Mouse (Mus musculus): ENCODE measurements around the gene Usp39.

Usp39 gene

DNA sequence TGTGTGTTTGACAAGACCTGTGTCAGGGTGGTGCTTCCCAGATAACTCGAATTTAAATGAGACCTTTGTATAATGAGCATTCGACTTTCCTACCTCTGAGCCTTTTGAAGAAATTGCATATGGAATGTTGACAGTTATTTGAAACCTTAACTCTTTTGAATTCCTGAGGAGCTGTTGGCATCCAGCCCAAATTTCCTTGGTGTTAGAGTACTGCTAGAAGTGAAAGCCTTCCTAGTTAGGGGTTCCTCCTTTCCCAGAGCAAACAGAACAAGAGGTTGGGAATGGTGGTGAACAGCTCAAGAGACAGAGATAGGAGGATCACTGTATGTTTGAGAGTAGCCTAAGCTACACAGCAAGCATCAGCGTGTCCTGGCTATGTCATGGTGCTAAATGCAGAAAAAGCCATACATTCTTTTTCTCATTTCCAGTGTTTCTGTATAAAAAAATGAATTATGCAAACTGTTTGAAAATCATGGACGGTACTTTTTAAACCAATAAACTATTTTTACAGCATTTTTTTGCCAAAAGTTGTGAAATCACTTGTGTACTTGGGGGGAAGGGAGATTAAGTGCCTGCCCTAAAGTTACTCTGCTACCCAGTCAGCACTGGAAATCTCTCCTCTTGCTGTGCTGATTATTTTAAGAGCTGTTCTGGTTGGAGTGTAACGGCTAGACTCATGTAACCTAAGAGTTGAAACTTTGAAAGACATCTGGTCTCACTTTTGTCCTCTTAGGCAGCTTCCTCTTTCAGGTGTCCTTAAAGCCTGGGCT is 7.8 kb upstream of the Usp39 start:
- DNase-seq (ENCODE audit: low spot score in 2 of 2): no peak

DNA sequence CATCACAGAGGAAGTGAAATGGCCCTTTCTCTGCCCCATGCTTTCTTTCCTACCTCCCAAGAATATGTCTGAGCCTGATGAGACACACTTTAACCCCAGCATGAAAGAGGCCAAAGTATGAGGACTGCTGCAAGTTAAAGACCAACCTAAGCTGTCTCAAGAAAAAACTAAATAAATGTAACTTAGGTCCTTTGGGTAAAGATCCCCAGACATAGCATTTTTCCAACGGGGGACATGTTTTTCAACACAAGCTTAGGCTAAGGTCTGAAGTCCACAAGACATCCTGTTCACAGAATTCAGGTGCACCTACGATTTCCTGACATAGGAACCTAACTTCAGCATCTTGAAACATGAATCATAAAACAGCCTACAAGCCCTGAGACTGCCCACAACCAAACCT is 5.2 kb upstream of the Usp39 start:
- no peak for DNase-seq (ENCODE audit: low spot score in 2 of 2)

DNA sequence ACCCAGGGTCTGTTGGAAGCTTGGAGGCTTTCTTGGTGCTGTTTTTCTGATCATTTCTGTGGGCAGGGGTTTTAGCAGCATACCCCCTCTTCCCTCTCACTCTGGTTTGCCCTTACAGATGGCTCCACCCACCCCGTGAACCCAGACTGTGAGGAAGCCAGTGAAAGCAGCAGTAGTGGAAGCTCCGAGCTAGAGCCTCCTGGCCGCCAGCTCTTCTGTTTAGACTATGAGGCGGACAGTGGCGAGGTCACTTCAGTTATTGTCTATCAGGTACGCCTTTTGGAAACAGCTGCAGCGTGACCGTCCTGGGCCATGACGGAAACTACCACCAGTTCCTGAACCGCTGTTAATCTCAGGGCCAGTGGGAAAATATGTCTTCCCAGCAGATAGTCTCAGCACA is 3.4 kb upstream of the Usp39 start:
- DNase-seq (ENCODE audit: low spot score in 2 of 2): no peak

DNA sequence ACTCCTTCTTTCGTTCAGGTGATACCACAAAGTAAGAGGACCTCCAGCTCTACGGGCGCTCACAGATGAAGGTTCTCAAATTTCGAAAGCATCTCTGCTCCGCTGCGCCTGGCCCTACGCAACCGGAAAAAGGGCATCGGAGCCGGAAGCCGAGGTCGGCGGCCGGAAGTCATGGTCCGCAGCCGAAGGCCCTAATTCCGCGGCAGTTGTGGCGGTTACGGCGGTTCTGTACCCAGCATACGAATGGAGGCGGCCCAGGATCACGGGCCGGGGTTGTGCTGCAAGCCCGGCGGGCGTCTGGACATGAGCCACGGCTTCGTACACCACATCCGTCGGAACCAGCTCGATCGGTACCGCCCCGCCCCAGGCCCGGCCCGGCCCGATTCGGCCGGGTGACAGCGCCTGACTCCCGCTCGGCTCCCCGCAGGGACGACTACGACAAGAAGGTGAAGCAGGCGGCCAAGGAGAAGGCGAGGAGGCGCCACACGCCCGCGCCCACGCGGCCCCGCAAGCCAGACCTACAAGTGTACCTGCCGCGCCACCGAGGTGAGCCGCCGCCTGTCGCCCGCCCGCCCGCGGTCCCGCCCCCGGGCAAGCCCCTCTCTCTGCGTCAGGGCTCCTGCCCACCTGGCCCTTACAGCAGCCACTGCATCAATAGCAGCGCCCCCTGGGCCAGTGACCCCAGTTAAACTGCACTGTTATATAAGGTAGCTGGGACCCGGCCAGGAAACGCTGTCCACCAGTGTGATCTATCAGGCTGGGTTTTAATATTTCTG is 2.4 kb upstream of the Usp39 start, which contains the start of gene 0610030E20Rik:
Gene 0610030E20Rik (plus strand): TSS at position 152 of the 776 bp plus-strand sequence.
- DNase-seq (ENCODE audit: low spot score in 2 of 2): peak in 1 of 2 experiments; percentile 68

DNA sequence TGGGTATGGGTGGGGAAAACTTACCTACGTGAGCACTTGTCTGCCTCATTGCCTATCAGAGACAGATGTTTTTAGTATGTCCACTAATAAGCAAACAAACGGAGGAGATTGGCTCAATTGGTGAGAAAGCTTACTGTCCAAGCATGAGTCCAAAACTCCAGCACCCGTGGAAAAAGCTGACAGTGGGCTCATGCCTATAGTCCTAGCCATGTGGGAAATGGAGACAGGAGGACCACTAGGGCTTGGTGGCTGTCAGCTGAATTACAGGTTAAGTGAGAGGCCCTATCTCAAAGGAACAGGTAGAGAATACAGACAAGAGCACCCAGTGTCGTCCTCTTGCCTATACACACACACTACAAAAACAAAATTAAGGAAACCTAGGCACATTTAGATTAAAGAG is 1.3 kb upstream of the Usp39 start:
- DNase-seq (ENCODE audit: low spot score in 2 of 2): no peak

DNA sequence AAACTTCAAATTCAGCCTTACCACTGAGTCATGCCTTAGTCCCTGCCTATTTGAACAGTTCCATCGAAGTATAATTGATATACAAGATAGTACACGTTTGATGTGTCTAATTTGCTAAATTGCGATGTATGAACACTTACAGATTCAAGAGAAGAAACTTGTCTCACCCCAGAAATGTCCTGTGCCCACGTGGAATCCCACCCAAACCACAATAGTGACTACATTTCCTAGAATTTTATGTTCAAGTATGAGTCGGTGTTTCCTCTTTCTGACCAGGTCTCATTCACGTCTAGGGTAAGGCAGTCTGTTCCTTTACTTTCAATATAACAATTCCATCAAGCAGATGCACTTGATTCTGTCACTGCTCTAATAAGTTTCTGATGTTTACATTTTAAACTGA is 649 bp upstream of the Usp39 start:
- DNase-seq (ENCODE audit: low spot score in 2 of 2): no peak

DNA sequence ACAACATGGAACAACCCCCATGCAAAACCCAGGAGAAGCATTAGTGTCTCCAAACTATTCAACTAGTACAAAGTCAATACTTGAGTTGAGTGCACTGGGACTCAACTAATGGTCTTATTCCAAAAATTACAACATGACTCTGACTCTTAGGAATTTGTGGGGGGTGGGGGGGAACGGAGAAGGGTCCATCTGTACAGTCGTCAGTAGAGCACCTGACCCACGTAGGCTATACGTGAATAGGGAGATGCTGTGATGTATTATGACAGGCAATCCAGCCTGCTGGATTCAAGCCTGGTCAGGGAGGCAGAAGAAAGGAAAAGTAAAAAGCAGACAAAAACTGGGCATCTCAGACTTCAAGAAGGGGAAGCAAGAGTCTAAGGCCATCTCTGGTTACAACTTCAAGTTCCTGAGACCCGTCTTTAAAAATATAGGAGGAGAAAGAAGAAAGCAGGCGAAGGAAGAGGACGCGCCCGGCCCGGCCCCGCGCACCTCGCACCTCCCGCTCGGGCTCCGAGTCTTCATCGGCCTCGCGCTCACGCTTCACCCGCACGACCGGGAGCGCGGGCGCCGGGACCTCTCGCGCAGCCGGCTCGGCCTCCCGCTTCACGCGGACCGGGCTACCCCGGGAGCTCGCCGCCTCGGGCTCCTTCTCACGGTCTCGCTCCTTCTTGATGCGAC is 449 bp downstream of the Usp39 start:
- DNase-seq (ENCODE audit: low spot score in 2 of 2): no peak

DNA sequence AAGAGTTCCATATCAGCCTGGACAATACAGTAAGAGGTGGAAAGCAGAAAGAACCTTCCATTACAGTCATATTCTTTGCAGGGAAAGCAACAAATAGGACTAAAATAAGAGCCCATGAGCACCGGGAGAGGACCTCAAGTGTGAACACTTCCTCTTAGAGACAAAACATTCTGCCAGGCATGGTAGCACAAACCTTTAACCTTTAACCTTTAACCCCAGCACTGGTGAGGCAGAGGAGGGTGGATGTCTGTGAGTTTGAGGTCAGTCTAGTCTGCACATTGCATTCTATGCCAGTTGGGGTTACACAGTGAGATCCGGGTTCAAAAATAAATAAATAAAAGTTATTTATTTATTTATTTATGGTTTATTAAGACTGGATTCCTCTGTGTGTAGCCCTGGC is 4.5 kb downstream of the Usp39 start:
- DNase-seq (ENCODE audit: low spot score in 2 of 2): no peak

DNA sequence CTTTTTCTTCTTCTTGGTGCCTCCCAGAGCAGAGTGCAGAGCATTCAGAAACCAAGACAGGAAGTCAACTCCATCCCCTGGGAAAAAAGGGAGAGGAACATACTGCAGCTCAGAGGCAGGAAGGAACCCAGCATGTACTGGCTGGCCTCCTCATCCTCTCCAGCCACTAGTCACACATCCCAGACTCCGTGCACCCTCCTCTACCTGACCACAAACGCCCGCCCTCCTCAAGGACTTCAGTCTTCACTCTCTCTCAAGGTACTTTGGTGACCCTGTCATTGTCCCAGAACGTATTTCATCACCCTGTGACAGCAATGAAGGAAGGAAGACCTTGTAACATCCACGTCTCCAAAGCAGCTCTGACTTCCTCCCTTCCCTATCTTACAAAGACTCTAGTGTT is 11.9 kb downstream of the Usp39 start:
- no peak for DNase-seq (ENCODE audit: low spot score in 2 of 2)

DNA sequence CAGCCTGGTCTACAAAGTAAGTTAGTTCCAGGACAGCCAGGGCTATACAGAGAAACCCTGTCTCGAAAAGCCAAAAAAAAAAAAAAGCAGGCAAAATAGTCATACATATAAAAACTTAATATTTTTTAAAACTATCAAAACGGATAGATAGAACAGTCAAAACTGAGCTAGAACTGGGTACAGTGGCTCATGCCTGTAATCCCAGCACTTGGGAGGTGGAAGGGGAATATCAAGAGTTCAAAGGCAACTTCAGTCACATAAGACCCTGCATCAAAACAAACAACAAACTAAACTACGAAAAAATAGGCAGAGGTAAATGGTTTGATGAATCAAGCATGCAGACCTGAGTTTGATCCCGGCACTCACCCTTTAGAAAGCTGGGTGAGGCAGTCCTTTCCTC is 14.9 kb downstream of the Usp39 start:
- DNase-seq (ENCODE audit: low spot score in 2 of 2): no peak

DNA sequence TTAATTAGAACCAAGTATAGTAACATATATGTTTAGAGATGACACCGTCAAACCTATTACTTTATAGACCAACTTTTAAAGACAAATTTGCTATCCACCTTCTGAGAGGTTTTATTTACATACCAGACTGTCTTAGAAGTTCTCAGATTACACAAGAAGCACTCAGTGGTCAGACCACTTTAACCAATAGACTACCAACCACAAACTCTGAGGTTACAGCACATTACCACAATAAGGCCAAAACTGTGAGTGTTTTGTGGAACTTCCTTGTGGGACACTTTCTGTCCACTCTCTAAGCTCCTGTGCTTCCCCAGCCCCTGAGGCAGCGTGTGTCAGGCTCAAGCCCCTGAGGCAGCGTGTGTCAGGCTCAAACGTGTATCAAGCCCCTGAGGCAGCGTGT is 16.0 kb downstream of the Usp39 start:
- no peak for DNase-seq (ENCODE audit: low spot score in 2 of 2)

DNA sequence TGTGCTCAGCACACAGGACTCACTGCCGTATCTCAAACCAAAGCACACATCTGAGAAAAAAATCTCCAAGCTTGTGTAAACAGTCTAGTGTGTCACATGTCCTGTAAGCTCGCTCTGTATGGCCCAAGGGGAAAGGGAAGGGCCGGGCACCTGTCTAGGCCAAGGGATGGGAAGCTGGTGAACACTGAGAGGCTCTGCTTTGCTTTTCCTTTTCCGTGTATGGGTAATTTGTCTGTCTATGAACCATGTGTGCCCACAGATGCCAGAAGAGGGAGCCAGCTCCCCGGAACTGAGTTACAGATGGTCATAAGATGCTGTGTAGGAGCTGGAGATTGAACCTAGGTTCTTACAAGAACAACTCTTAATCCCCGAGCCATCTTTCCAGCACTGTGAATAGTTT is 18.7 kb downstream of the Usp39 start:
- DNase-seq (ENCODE audit: low spot score in 2 of 2): peak in 1 of 2 experiments; percentile 30

DNA sequence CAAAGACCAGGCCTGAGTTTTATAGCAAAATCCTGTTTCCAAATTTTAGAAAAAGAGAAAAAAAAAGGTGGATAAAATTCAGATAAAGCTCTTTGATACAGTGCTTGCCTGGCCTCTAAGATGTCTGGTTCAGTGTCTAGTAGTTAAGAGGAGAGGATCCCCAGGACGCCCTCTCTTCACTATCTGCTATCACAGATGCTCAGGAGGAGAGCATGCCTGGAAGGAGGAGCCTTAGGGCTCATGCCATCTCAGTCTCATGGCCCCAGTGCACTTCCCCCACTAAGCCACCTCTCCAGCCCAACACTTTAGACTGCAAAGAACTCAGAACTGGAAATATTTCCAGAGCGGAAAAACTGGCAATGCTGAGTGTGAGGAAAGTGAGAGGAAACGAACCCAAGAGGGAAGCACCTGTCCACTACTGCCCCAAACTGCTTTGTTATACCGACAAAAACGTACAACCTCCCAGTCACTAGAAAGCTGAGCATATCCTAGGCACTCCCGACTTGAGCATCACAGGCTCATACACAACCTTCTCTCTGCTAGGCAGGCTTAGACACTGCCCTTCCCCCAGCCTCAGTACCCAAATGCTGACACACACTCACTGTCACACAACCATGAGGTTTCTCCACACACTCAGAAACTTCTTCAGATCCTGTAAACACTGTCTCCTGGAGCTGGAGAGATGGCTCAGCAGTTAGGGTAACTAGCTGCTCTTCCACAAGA is 21.0 kb downstream of the Usp39 start:
- no peak for DNase-seq (ENCODE audit: low spot score in 2 of 2)

DNA sequence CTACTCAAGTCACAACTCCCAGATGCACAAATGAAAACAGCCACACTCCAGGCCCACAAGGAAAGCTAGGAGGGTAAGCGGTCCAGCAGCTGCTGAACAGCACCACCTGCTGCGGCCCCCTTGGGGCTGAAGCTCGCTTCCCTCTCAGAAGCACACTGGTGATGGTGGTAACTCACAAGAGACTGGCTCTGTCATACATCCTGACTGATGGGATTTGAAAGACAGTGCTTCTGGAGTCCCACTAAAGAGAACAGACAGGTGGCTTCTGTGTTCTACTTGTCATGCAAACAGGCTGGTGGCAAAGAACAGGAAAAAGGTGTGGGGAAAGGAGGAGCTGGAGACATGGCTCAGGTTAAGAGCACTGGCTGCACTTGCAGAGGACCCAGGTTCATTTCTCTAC is 22.0 kb downstream of the Usp39 start:
- DNase-seq (ENCODE audit: low spot score in 2 of 2): no peak

DNA sequence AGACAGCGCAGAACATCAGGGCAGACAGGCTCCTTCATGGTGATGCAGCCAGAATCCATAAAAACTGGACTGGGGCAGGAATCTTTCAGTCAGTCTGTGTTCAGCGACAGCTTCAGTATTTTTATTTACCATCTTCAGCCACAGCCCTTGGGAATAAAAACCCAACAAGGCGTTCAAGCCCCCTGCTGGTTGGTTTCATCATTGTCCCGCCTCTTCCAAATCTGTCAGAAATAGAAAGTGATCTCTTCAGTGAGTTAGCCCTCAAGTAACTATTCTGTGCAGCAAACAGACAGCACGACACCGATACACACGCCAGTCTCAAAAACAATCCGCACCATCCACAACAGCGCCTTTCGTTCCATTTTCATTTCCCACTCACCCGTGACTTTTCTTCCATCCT is 26.0 kb downstream of the Usp39 start:
- DNase-seq (ENCODE audit: low spot score in 2 of 2): peak in 1 of 2 experiments; percentile 45

DNA sequence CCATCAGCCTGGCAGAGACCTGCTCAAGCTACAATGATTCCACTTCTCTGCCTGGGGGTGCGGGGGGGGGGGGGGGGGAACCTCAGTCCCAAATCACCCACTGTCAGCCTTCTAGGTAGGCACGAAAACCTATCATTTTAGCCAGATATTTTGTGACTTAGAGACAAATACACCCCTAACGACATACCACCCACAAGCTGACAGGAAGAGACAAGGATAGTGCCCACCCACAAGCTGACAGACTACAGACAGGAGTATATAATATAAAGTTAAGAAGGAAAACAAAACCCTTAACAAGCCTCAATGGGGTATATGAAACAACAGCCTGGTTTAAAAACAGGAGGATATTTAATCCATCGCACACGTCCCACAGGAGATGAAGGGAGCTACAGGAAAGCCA is 26.5 kb downstream of the Usp39 start:
- DNase-seq (ENCODE audit: low spot score in 2 of 2): no peak

DNA sequence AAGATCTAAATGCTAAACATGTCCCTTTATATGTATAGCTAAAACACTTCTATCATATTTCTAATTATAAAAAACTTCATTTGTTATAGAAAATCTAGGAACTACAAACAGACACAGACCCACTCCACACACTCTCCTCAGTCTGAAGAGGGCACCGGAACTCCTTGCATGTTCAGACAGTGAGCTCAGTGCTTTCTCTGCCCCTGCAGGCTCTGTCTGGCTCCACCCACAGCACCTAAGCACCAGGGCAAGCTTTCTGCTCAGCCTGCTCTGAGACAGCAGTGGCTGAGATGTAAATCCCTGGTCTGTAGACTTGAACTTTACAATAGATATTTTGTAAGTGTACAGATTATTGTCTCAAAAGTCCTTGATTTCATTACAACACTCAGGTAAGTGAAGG is 28.9 kb downstream of the Usp39 start:
- no peak for DNase-seq (ENCODE audit: low spot score in 2 of 2)

DNA sequence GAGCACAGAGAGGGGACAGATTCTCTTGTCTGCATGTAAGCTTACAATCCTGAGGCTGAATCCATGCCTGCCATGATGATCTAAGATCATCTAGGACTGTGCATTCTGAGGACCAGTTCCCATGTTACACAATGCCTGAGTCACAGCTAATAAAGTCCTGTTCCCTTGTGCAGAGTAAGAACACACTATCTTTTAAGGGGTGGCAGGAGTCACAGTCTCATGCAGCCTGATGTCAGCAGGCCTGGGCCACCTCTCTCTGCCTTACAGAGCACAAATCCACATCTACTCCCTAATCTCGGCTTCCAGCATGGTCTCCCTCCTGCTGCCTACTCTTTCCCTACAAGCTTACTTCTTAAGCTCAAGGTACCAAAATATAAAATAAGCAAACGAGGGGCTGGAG is 29.6 kb downstream of the Usp39 start:
- no peak for DNase-seq (ENCODE audit: low spot score in 2 of 2)

DNA sequence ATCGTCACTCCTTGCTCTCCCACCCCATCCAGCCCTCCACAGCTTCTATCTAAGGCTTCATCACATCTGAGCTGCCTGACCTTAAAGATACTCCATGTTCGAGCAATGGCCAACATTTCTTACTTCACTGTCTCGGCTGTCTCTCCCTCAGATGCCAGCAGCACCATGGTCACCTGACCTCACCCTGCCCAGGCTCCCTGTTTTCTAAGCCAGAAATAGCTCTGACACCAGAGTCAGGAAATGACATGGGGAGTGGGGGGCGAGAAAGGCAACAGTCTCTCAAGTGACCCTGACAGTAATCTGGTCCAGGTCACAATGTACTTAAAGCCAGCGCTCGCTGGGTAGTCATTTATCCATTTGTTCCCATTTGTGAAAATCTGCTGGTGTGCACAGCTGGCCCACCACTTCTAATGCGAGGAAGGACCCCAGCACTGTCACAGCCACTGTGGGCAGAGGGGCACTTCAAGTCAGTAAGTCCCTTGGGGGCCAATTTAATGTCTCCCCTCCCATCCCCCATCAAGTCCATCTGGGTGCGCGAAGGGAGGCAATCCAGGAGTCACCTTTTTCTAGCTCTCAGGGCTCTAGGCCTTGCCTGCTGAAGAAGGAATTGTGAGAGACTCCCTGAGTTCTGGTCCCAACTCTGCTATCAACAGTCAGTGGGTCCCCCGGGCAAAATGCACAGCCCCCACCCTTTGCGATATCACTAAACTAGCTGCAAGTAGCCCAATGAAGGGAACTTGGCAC is 31.7 kb downstream of the Usp39 start:
- DNase-seq (ENCODE audit: low spot score in 2 of 2): no peak

DNA sequence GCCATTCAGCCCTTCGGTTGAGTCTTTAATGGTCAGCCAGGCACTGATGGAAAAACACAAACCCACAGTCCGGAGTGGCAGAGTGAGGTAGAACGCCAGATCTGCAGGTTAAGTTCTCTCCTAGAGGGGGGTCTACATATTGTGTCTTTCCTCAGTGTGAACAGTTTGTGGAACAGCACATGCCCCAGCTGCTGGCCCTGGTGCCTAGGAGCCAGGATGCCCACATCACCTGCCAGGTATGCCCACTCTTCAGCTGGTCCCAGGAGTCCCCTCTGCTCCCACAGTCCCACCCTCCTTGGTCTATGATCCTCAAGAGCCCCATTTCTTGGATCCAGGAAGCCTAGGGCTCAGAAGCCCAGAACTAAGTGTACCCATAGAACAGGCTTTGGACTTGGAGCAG is 32.8 kb downstream of the Usp39 start:
- no peak for DNase-seq (ENCODE audit: low spot score in 2 of 2)

DNA sequence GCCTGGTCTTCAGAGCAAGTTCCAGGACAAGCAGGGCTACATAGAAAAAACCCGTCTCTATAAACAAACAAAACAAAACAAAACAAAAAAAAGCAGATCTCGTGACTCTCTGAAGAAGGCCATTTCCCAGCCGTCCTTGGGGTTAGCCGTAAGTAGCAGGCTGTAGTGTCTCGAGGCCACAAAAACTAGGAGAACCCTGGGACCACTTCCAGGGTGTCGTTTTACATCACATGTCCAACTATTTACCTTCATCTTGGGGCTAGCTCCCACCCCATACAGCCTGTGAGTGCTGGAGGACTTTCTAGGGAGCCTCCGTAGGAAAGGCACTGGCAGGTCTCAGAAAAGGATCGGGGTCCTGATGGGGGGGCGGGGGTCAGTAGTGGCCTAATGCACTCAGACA is 41.5 kb downstream of the Usp39 start:
- DNase-seq (ENCODE audit: low spot score in 2 of 2): no peak
